Mouse (Mus musculus) hindbrain, embryonic 14.5 days (tissue): ENCODE measurements at regions not wholly inside any gene's neighbourhood (a gene's known extent, or its start where the extent isn't known, plus 50 kb on each side); places are given as distances from the start of the nearest gene placed in this dataset.
"Not testable (repeated sequence)": the region's sequence is repeated elsewhere in the genome, so short reads cannot be mapped to it uniquely, and the experiment has no call there.

Experiments used
- ATAC-seq: fragments of 200-750 bp; cut with Nextera tagmentation; 2 replicates; pipeline ENCODE4 v1.8.0; 2017; ENCODE audit warnings: moderate number of reproducible peaks, mild to moderate bottlenecking, moderate TSS enrichment, moderate library complexity; ENCODE audit not compliant: low FRiP score
- DNase-seq: peaks from one replicate; pipeline ENCODE4 v3.0.0-alpha.2; 2015; ENCODE audit warnings: low spot score
- H3K27ac ChIP-seq: fragments of 300-500 bp; sonication (generic); 2 replicates; pipeline ENCODE4 v1.5.1; 2014; ENCODE audit warnings: mild to moderate bottlenecking, moderate library complexity
- H3K27me3 ChIP-seq: fragments of 300-500 bp; sonication (generic); 2 replicates; pipeline ENCODE4 v1.6.1; 2014; ENCODE audit warnings: mild to moderate bottlenecking, low read length, mixed read lengths; ENCODE audit not compliant: control insufficient read depth, insufficient read depth
- H3K36me3 ChIP-seq: fragments of 300-500 bp; sonication (generic); replicated peaks from 2 replicates; pipeline ENCODE4 v1.6.1; 2014; ENCODE audit not compliant: control insufficient read depth, insufficient read depth
- H3K4me1 ChIP-seq: fragments of 300-500 bp; sonication (generic); replicated peaks from 2 replicates; pipeline ENCODE4 v1.6.1; 2014; ENCODE audit warnings: antibody characterized with exemption, low read length, mixed read lengths; ENCODE audit not compliant: control insufficient read depth, insufficient read depth
- H3K4me2 ChIP-seq: fragments of 300-500 bp; sonication (generic); replicated peaks from 2 replicates; pipeline ENCODE4 v1.6.1; 2014; ENCODE audit warnings: mild to moderate bottlenecking, moderate library complexity
- H3K4me3 ChIP-seq: fragments of 300-500 bp; sonication (generic); replicated peaks from 2 replicates; pipeline ENCODE4 v1.5.1; 2014; ENCODE audit warnings: mild to moderate bottlenecking, low read length
- H3K9ac ChIP-seq: fragments of 300-500 bp; sonication (generic); 2 replicates; pipeline ENCODE4 v1.6.1; 2014
- H3K9me3 ChIP-seq: fragments of 300-500 bp; sonication (generic); 2 replicates; pipeline ENCODE4 v1.6.1; 2016; ENCODE audit warnings: low read length; ENCODE audit not compliant: control insufficient read depth

DNA sequence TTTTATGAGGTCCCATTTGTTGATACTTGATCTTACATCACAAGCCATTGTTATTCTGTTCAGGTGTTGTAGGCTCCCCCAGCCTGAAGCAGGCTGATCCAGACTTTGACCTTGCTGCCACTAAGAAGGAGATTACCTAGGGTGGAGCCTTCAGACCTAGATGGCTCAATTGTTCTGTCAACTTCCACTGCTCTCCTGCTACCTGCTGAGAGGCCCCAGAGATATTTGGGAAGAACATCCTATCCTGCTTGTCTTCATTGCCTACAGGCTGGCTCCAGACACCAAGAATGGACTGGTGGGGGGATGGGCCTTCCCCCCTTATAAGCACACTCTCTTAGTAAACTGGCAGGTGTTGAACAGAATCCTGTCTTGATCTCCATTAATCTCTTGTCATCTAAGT, 845.9 kb downstream of the Cetn3 start:
- H3K36me3 ChIP-seq, H3K4me2 ChIP-seq, H3K4me1 ChIP-seq, DNase-seq, H3K9me3 ChIP-seq, H3K27ac ChIP-seq, H3K4me3 ChIP-seq, ATAC-seq, H3K27me3 ChIP-seq, H3K9ac ChIP-seq: not testable (repeated sequence)
